Mouse (Mus musculus) c-Kit-positive CD71-negative TER-119-negative erythroid progenitor cells, embryonic 14.5 days (primary cell): Measurements from ENCODE around the gene Bola2.
"Not testable (repeated sequence)": the region's sequence is repeated elsewhere in the genome, so short reads cannot be mapped to it uniquely, and the experiment has no call there.

ENCODE experiments used
- DNase-seq: peaks from one replicate; pipeline ENCODE4 v3.0.0-alpha.2; 2013; ENCODE audit warnings: low read depth

Gene Bola2

DNA sequence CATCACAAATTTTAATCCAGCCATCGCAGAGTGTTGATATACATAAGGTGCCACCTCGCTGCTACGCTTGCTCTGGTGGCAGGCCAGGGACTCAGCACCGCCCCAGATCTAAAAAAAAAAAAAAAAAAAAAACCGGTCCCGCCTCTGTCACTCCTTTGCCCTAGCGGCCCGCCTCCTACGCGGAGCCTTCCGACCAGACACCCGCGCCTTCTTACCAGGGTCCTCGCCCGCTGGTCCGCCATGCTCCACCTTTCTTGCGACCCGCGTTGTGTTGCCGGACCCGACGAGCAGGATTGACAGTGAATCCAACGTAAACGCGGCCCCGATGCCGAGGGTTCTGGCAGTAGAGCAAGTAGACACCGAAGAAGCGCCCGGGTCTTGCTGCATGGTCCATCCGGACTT, at the start of gene Bola2:
Gene Bola2, plus strand, starts transcription at position 192 of the 402 bp plus-strand sequence.
- DNase-seq, result no peak

DNA sequence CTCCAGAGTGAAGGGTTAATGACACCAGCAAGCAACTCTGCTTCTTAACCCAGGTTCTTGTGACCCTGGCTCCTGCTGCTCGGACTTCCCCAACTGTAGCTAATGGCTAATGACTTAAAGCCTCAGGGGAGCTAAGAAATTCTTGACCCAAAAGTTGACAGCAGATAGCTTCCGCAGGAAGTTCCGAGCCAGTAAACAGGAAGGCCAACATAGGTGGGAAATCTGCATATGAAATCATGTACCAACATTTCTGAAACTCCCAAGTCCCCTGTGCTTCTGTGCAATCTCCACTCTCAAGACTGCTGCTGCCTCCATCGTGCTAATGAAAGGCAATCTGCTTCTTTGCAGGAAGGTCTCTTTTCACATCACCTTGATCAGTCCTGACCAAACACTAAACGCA, 49.5 kb upstream of the Bola2 start:
- no peak for DNase-seq

DNA sequence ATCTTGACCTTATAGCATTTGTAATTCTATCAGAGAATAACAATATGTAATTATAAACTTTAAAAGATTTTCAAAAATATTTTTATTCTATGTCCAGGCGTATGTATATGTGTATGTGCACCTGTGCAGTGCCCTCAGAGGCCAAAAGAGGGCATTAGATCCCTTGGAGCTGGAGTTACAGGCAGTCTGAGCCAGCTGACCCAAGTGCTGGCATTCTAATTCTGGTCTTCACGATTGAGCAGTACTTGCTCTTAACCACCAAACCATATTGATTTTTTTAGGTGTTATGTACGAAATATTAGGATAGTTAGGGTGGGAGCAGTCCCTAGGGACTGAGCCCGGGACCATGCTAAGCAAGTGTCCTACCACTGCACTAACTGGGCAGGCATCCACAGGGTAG, 46.7 kb upstream of the Bola2 start:
- DNase-seq, result no peak

DNA sequence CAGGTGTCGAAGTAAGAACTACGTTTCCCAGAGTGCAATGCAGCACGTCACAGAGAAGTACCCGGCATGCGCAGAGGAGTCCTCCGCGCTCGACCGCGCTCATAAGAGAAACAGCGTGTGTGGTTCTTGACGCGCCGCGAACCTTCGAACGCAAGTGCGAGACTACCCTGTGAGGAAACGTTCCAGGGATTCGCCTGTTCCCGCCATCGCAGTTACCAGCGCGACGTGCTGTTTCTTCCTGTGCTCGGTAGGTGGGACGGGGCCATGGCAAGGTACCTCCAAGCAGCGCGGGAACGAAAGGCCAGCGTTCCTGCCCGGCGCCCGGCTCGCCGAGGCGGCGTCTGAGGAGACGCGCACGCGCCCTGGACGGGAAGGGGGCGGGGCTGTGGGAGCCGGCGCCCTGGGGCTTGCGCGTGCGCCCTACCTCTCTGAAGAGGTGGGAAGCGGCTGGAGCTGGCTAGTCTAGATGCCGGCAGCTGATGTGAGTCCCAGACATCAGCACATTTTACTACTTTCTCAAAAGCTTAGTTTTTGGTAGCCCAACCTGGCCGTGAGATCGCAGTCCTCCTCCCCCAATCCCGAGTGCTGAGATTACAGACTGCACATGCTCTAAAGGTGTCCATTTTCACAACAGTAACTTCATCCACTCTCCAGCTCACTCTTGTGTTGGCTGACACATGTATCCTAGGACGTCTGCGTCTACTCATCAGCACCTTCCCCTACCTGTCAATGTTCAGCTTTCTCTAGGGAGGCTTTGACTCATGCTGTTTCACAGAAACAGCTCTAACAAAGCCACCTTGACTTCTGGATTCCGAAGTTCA, 45.8 kb upstream of the Bola2 start, which contains the start of gene Sgf29:
Gene Sgf29, plus strand, starts transcription at position 79 of the 821 bp plus-strand sequence.
- DNase-seq, result peak; percentile 78

DNA sequence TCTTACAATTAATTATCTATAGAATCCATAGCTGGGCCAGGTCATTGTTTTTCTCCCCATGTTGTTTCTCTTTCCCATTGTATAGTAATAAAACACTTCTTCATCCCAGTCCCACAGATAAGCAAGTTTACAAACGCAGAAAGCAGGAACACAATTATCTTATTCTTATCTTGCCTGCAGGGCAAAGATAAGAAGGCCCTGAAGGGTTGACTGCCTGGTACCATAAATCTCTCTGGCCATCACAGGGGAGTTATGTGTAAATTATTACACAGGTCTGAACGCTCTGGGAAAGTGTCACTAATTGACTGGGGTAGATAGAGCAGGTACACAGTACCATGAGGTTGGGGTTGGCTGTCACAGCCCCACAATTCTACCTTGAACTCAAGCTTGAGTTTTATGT, 44.3 kb upstream of the Bola2 start:
- no peak for DNase-seq

DNA sequence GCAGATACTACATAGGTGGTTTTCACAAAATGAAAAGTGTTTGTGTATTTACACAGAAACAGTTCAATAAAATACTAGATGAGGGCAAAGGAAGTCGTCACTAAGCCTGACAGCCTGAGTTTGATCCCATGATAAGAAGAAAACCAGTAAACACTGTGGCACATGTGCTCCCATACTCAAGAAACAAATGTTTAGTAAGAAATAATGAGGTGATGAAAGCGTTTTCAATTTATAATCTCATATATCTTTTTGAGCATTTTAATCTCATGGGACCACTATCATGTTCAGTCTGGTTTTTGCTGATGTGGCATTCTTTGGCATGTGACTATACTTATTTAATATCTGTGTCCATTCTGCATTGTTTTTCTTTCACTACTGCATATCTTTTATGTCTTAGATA, 41.2 kb upstream of the Bola2 start:
- no peak for DNase-seq

DNA sequence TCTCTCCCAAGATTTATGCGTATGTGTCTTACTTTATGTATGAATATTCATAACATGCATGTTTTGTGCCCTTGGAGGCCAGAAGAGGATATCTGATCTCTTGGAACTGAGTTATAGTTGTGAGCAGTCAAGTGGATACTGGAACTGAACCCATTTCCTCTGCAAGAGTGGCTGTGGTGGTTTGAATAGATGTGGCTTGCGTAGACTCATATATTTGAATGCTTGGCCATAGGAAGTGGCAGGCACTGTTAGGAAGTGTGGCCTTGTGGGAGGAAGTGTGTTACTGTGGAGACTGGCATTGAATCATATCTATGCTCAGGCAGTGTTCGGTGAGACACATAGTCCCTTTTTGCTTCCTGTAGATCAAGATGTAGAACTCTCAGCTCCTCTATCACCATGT, 39.5 kb upstream of the Bola2 start:
- DNase-seq, result no peak

DNA sequence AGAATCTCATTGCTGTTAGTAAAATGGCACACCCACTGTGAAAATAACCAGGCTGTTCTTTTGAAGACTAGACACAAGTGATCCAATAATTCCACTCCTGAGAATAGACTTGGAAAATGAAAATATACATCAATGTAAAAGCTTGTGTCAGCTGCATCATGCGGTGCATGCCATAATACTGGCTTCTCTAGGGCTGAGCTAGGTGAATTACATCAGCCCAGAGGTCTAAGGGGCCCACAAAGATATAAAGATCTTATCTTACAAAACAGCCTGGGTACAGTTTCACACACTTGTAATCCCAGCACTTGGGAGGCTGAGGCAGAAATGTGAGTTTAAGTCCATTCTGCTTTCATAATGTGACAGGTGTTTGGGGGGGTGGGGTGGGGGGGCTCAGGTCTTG, 37.7 kb upstream of the Bola2 start:
- DNase-seq, result no peak

DNA sequence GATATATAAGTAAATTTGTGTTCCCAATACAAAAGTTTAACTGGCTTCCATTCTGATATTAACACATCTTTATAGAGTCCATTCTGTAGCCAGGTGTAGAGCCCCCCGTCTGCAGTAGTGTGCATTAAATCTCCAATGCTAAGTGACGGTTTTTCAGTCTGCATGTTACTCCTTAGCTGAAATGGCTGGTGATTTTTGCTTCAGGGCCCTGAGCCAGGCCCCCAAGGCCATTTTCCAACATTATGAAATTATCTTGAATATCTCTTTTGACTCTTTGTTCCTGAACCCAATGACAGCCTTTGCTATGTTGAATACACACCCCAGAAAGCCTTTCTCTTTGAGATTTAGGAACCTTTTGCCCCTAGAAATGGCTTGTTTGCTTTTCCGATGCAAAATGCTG, 35.4 kb upstream of the Bola2 start:
- DNase-seq, result no peak

DNA sequence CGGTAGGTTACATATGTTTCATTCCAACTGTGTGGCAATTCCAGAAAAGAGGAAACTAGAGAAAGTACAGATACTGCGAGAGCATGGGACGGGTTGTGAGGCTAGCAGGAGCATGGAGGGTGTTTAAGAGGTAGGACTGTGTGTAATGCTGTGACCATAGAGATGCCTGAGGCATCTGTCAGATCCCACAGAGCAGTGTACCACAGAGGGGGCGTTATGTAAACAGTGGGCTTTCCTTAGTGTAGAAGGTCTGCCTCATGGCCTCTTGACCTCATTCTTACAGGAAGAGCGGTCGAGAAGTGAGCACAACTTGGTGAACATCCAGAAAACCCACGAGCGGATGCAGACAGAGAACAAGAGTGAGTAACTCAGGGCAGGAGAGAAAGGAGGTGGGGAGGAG, 31.6 kb upstream of the Bola2 start:
- no peak for DNase-seq

DNA sequence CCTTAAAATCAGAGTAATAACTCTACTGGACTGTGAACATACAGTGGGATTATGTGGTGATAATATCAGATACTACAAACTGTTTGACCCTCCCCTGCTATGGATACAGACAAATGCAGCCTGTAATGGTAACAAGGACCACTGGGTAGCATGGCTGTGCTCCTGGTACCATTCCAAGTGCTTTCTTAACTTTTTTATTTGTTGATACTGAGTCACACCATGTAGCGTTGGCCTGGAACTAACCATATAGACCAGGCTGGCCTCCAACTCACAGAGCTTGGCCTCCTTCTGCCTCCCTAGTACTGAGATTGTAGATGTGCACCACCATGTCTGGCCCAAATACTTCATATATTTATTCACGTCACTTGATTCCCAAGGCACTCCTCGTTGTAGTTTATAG, 29.9 kb upstream of the Bola2 start:
- no peak for DNase-seq

DNA sequence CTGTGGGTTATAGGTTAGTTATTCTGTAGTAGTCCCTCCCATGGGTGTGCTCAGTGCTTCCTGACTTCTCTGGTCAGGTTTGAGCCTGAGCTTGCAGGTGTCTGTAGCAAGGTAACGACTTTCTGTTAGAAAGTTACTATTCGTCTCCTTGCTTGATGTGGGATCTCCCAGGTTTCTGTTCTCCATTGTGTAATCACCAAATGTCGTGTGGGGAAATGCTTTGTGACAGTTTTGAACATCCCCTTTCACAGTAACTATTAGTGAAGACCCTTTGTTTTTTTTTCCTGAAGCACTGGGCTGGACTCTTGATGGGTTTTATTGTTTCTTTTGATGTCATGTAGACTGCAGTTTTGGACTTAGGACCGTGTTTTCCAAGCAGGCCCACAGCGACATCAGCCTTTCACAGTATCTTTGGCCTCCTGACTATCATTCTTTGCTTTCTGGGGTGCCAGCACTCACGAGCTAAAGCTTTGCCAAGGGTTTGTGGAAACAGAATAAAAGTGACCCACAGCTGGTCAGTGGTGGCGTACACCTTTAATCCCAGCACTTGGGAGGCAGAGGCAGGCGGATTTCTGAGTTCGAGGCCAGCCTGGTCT, 27.6 kb upstream of the Bola2 start:
- no peak for DNase-seq

DNA sequence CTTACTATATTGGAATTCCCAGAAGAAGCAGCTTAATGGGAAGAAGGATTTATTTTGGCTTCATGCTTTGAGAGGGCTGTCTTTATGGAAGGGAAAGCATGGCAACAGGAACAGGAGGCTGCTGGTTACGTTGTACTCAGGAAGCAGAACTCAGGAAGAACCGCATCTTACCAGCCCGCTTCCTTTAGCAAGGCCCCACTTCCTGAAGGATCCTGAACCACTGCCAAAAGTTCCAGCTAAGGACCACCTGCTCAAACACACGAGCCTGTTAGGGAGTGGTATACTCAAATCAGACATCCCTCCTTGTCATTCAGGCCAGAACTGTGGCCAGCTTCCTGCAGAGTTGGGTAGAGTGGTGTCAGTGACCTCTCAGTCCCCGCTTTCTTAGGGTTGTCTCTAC, 26.7 kb upstream of the Bola2 start:
- DNase-seq, result no peak

DNA sequence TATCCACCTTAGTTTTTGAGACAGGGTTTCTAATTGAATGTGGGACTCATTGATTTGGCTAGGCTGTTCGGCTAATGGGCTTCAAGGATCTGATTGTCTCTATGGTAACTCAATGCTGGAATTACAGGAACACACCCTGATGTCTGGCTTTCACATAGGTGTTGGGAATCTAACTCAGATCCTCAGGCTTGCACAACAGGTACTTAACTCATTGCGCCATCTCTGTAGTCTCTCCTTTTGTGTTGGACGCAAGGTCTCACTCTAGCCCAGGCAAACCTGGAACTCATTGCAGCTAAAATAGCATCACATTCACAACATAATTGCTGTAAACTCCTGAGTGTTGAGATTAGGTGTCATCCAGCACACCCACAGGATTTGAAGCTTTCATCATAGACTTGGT, 25.0 kb upstream of the Bola2 start:
- DNase-seq, result no peak

DNA sequence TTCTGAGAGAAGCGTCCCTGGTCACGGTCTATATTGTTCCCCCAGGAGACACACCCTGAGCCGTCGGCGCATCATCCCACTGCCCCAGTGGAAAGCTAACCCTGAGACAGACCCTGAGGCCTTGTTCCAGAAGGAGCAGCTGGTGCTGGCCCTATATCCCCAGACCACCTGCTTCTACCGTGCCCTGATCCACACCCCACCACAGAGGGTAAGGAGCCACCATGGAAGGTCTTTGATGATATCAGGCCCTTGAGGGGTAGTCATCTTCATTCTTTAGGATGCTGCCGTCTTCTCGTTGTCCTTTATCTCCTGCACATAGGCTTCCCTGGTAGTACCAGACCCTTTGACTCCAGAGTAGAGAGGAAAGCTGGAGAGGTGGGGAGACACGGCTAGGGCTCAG, 23.1 kb upstream of the Bola2 start:
- DNase-seq, result no peak

DNA sequence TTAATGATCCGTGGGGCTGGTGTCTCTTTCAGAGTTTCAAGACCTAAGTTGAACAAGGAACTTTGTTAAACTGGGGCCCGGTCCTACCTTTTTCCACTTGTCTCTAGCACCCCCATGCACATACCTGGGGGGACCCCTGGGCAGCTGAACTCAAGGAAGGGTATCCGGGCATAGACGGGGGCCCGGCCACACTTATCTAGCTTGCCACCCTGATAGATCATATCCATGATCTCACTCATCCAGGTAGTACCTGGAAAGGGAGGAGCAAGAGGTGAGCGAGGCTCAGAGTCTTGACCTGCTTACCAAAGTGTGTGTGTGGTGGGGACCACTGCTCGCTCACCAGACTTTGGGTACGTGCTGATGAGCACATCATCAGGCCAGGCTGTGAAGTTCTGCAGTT, 20.1 kb upstream of the Bola2 start:
- DNase-seq, result no peak

DNA sequence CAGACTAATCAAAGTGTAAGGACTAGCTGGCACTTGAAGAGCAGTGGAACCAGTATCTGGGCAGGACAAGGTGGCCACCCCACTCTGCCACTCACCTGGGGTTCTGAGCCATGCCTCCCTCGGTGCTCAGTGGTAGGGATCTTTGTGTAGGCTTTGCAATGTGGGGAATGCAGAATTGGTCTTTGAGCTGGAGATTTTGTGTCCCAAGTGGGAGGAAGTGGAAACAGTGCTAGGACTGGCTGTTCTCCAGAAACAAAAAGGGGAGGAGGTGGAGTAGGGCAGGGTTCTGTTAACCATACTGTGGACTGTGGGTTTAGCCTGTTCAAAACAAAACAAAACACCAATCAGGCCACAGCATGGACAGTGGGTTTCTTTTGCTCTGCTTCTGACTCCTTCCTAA, 19.0 kb upstream of the Bola2 start, which contains the start of gene Sult1a1:
Gene Sult1a1, minus strand, starts transcription at position 226 of the 400 bp plus-strand sequence.
- no peak for DNase-seq

DNA sequence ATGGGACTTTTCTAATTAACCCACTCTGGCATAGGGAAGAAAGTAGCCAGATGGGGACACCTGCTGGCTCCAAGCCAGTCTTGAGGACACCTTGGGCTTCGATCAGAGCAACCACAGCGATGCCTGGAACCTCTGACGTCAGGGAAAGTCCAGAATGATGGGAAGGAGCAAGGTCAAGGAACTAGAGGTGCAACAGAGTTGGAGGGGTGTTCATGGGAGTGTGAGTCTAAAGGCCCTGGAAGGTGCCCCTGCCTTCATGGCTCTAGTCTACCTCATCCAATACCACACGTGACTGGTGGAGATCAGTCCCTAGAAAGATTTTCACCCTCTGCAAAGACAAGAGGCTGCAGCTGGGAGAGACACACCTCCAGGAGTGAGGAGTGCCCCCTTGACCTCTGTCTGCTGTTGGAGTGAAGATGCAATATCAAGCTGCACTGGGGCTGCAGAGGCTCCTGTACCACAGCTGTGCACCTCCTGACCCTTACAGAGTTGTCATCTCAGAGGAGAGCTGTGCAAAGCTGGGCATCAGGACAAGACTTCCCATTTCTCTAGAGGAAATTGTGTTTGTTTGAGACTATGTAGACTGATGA, 18.5 kb upstream of the Bola2 start:
- no peak for DNase-seq

DNA sequence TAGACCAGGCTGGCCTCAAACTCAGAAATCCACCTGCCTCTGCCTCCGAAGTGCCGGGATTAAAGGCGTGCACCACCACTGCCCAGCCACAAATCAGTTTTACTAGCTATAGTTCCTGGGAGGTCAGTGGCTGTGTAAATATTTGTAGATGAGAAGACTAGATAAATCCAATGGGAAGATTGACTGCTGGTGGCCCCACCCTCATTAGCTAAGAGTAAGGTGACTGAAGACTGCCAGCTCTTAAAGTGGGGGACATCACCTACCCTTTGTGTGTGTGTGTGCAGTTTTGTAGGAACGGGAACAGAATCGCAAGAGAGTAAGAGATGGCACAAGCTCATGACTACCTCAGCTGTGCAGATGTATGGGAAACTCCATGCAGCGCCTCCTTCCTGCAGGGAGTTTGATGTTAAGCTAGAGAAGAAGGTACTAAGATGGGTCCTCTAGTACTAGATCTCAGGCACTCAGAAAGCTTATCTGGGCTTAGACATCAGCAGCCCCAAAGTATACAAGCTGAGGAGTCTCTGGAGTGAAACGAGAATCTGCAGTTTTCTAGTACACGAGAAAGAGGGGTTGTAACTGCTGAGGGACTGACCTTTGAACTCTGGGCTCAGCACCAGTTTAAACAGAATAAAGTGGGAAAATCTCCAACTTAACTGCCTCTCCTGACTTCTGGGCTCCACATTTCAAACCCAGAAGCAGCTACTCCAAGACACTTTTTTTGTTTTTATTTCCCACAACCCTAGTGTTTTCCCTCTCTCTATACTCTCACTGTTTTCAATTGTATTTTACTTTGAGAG, 16.5 kb upstream of the Bola2 start:
- DNase-seq, result no peak

DNA sequence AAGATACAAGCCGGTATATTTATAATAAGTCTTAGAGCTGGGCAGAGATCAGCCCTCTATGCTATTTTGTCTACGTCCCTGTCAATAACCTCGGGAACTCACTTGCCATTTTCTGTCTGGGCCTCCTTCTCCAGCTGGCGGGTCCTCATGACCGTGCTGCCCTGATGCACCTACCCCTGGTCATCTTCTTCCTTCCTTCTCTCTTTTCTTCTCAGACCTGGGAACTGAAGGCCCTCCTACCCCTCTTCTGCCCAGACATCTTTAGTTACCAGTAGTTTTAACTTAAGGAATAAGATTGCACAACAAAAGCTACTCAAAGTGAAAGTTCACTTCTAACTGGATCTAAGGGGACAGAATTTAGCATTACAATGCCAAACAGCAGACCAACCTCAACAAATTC, 15.5 kb upstream of the Bola2 start:
- DNase-seq, result no peak

DNA sequence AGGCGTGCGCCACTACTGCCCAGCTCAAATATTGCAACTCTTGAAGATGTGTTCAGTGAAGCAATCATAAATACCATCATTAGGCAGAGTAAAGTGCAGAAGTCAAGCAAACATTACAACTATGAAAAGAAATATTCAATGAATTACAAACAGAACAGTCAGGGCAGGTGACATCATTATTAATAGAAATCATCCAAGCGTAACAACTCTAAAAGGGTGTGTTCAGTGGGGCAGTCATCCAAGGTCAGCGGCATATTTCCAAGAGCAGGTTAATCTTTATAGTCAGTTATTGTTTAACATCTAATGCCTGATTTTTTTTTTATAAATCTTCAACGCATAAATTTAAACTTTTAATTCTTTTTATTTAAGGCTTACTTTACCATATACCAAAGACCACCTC, 14.0 kb upstream of the Bola2 start:
- DNase-seq, result no peak

DNA sequence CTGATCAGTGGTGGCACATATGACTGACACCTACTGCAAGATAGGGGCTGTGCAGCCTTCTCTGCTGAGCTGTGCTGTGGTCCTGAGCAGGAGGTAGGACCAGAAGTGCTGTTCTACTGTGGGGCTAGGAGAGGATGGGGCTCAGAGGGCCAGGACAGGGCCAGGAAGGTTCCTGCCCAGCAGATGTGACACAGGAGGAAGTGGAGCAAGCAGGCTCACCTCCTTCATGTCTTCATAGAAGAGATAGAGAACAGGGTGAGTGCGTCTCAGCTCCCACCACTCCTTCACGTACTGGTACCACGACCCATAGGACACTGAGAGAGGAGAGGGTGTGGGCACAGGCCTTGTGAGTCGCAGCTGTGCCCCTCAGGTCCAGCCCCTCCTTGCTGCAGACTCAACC, 7.0 kb upstream of the Bola2 start:
- not testable (repeated sequence) for DNase-seq

DNA sequence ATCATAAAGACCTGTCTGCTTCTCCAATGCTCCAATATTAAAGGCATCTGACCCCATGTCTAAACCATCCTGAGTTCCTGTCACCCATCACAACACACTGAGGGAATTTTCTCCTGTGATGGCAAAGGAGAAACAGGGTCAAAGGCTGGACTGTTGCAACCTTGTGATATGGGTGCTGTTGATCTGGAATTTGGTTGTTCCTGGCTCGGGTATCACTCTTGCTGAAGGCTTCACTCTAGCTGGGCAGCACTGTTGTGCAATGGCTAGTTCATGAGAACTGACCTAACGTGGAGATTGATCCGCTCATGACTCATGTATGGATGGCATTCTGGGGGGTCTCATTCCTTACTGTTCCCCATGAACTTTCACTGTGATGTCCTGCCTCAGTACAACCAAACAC, 6.2 kb upstream of the Bola2 start:
- DNase-seq, result no peak
